Mouse (Mus musculus): ENCODE results near the gene Rcbtb1.
"Not testable (repeated sequence)": the region's sequence is repeated elsewhere in the genome, so short reads cannot be mapped to it uniquely, and the experiment has no call there.

The Rcbtb1 gene

GRCm38 (mm10) chr14:59200711-59201603, at the start of gene Rcbtb1:
Gene Rcbtb1 (plus strand): TSS chr14:59201209.
- peak; percentile 85 for DNase-seq

DNA sequence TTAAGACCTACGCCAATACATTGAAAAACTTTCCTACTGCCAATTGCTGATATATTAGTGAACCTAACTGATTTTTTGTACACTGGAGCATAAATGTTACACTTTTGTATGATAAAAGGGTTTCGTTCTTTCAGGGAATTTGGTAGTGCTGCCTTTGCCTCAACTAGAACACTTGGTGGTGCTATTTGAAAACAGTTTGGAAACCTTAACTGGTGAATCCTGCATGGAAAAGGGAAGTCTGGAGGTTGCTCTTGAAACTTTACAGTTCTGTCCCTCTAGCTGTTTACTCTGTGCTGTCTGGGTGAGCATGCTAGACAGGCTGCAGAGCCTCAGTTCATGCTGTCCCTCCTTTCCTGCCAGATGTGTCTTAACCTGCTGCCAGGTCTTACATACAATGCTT, 45.4 kb upstream of the Rcbtb1 start:
- DNase-seq = no peak

GRCm38 (mm10) chr14:59157016-59157698, 43.9 kb upstream of the Rcbtb1 start:
- DNase-seq = no peak

DNA sequence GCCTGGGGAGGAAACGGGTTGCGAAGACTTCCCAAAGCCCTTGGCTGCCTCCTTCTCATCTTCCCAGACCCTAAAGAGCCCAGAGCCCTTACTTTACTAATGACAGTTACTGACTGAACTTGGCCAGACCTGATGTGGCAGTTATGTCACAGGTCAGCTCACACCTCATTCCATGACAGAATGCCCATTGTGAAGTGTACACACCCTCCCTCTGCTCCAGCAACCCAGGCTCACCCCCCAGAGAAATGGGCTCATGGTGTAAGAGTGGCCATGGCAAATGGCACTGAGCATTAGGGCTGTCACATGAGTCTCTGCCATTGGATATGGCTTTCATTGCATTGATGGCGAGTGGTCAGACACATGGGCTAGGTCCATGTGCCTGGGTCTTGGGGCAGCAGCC, 22.4 kb upstream of the Rcbtb1 start, which contains the start of gene Gm5142:
Gene Gm5142 (minus strand): TSS at position 101 of the 400 bp plus-strand sequence.
- DNase-seq = no peak

DNA sequence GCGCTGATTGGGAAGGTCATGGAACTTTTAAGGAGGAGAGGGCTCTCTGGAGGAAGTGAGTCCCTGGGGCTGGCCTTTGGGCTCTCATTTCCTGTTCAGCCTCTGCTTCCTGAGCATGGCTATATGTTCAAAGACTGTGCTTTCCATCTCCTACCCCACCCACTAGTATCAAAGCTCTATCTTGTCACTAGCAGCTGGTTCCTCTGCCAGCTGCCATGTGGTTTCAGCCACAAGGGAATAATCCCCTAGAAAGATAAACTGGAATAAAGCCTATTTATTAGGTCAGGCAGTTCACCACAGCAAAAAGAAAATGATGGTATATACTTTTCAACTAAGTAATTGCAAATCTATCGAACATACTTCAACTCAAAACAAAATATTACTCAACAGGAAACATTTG, 18.3 kb upstream of the Rcbtb1 start:
- DNase-seq = no peak

DNA sequence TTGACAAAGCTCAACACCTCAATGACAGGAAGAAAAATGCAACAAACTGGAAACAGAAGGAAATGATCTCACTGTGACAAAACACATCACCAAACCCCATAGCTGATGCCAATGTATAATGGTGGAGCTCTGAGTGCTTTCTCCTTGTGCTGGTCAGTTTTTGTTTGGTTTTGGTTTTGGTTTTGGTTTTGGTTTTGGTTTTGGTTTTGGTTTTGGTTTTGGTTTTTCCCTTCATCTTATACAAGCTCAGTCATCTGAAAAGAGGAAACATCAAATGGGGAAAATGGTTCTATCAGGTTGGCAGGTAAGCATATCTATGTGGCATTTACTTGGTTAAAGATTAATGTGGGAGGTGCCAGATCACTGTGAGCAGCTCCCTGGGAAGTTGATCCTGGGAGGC, 15.5 kb upstream of the Rcbtb1 start:
- DNase-seq = no peak

DNA sequence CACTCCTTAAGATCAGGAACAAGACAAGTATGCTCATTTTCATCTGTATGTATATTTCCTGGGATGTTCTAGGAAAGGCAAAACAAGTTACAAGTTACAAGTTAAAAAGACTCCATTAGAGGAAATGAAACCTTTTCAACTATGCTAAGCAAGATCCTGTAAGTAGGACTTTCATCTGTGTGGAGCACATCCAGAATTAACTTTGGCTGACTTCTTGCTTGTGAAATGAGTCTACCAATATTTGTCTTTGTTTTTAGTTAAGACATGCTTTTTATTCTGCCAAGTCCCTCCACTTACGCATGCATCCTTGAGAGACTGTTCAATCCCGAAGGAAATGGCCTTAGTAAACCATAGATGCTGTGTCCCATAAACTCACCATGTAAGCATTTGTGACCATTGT, 14.9 kb upstream of the Rcbtb1 start:
- DNase-seq = no peak

GRCm38 (mm10) chr14:59201604-59202215, 701 bp downstream of the Rcbtb1 start:
- DNase-seq = no peak

DNA sequence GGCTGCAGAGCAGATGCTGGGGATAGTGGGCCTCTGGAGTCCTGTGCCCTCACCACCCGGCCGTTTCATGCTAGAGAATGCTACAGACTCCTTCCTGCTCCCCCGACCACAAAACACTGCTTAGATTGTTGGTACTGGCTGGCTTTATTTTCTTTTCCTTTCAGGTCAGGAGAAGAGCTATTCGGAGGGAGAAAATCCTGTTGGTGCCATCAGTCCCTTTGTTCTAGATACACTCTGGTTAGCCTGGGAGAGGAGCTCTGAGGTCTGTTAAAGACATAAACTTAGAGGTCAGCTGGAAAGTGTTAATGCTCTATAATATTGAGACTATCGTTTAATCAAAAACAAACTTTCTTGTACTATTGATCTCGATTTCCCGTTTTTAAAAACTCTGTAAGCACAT, 4.5 kb downstream of the Rcbtb1 start:
- DNase-seq = no peak

GRCm38 (mm10) chr14:59205976-59206583, 5.1 kb downstream of the Rcbtb1 start:
- DNase-seq = no peak

- DNase-seq = no peak
These were observed 8.0 kb downstream of the Rcbtb1 start for GRCm38 (mm10) chr14:59209003-59209402.

GRCm38 (mm10) chr14:59209816-59210215, 8.8 kb downstream of the Rcbtb1 start:
- no peak for DNase-seq

GRCm38 (mm10) chr14:59219241-59219640, 18.2 kb downstream of the Rcbtb1 start:
- DNase-seq = no peak

GRCm38 (mm10) chr14:59226240-59226639, 25.2 kb downstream of the Rcbtb1 start:
- DNase-seq = no peak

DNA sequence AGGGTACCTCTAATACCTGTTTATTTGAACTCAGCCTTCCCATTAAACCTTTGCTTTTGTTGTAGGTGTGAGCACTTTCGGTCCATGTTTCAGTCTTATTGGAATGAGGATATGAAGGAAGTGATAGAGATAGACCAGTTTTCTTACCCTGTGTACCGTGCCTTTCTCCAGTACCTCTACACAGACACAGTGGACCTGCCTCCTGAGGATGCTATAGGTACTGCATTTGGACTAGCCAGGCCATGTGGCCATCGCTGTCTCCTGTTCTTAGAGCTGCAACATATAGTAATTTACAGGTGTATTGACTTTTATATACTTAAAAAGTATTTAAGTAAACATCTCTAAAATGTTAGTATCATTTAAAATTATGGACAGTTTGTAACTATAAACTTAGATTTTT, 28.8 kb downstream of the Rcbtb1 start:
- DNase-seq = no peak

DNA sequence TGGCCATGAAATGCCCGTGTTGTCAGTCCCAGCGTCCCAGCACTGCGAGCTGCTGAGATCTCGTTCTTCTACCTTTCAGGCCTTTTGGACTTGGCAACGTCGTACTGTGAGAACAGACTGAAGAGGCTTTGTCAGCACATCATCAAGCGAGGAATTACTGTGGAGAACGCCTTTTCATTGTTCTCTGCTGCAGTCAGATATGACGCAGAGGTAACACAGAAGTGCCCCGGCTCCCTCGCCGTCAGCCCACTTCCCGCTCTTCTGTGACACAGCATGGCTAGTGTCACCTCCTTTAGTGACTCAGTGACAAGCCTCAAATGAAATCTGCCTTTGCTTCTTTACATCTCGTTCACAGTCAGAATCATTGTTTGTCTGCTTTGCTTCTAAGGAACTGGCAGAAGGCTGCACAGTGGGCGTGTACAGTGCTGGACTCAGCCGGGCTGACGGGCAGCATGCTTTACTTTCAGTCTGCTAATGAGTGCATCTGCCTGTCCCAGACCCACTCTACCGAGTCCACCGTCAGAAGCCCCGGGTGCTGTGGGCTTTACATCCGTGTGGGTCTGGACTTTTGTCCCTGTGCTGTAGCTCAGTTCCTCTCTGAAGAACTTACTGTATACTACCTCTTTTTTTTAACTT, 29.4 kb downstream of the Rcbtb1 start:
- DNase-seq = no peak

GRCm38 (mm10) chr14:59232003-59232402, 31.0 kb downstream of the Rcbtb1 start:
- DNase-seq = no peak

GRCm38 (mm10) chr14:59233635-59234034, 32.6 kb downstream of the Rcbtb1 start:
- DNase-seq = no peak

GRCm38 (mm10) chr14:59250350-59250749, 49.3 kb downstream of the Rcbtb1 start:
- DNase-seq = peak; percentile 14

DNA sequence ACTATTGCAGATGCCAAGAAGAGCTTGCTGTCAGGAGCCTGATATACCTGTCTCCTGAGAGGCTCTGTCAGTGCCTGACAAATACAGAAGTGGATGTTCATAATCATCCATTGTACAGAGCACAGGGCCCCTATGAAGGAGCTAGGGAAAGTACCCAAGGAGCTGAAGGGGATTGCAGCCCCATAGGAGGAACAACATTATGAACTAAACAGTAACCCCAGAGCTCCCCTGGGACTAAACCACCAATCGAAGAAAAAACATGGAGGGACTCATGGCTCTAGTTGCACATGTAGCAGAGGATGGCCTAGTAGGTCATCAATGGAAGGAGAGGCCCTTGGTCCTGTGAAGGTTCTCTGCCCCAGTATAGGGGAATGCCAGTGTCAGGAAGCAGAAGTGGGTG, 54.9 kb downstream of the Rcbtb1 start:
- DNase-seq = not testable (repeated sequence)

- no peak for DNase-seq
These were observed 59.0 kb downstream of the Rcbtb1 start, which contains the start of gene Gm6904 for GRCm38 (mm10) chr14:59260056-59260455. Gene Gm6904 (minus strand): TSS chr14:59260216.

- not testable (repeated sequence) for DNase-seq
These were observed 74.0 kb downstream of the Rcbtb1 start for GRCm38 (mm10) chr14:59274961-59275360.
